Mouse (Mus musculus) MEL (cell line): ENCODE results near the gene Gm45208. TPM values are rescaled to one million over a fixed set of nuclear protein-coding genes. Genes with fewer than 3 reads are reported as not detected.

Experiments used
- DNase-seq: peaks from one replicate; pipeline ENCODE4 v3.0.0; 2011; ENCODE audit warnings: low read depth, low spot score
- H3K27ac ChIP-seq: 2 replicates; pipeline ENCODE4 v1.5.1; 2012; ENCODE audit warnings: low read depth, mild to moderate bottlenecking, control low read depth, low read length, moderate library complexity; ENCODE audit not compliant: control insufficient read depth
- H3K27me3 ChIP-seq, 2 experiments: fragments of 150-350 bp in 1 of 2; sonication (generic) in 1 of 2; 2 replicates each; pipeline ENCODE4 v1.6.1; 2012; ENCODE audit warnings: low read length in 2 of 2, mild to moderate bottlenecking in 2 of 2, improper control_type of control experiment in 1 of 2, moderate library complexity in 1 of 2; ENCODE audit not compliant: insufficient read depth in 2 of 2, control insufficient read depth in 1 of 2
- H3K36me3 ChIP-seq, 2 experiments: 2 replicates each; pipeline ENCODE4 v1.6.1; 2012 to 2014; ENCODE audit warnings: low read length in 2 of 2, improper control_type of control experiment in 1 of 2, inconsistent platforms in 1 of 2, mild to moderate bottlenecking in 1 of 2; ENCODE audit not compliant: insufficient read depth in 2 of 2, control insufficient read depth in 1 of 2
- H3K4me1 ChIP-seq, 2 experiments: fragments of 150-350 bp in 1 of 2; sonication (generic) in 1 of 2; 2 replicates each; pipeline ENCODE4 v1.6.1; 2012; ENCODE audit warnings: low read length in 2 of 2, improper control_type of control experiment in 1 of 2, mild to moderate bottlenecking in 1 of 2; ENCODE audit not compliant: insufficient read depth in 2 of 2, control insufficient read depth in 1 of 2
- H3K4me3 ChIP-seq, 2 experiments: fragments of 150-350 bp in 1 of 2; sonication (generic) in 1 of 2; 2 replicates each; pipeline ENCODE4 v1.5.1; 2012; ENCODE audit warnings: low read depth in 2 of 2, low read length in 2 of 2, mild to moderate bottlenecking in 2 of 2, moderate library complexity in 2 of 2, control low read depth in 1 of 2, improper control_type of control experiment in 1 of 2; ENCODE audit not compliant: control insufficient read depth in 1 of 2, insufficient read depth in 1 of 2
- H3K79me2 ChIP-seq: 2 replicates; pipeline ENCODE4 v1.6.1; 2012; ENCODE audit warnings: mild to moderate bottlenecking, low read length, moderate library complexity; ENCODE audit not compliant: control insufficient read depth, poor library complexity, insufficient read depth
- H3K9ac ChIP-seq: 2 replicates; pipeline ENCODE4 v1.6.1; 2012; ENCODE audit warnings: low read depth, mild to moderate bottlenecking, control low read depth, low read length, moderate library complexity; ENCODE audit not compliant: control insufficient read depth, poor library complexity, severe bottlenecking
- H3K9me3 ChIP-seq: fragments of 150-350 bp; sonication (generic); replicated peaks from 2 replicates; pipeline ENCODE4 v1.6.1; 2012; ENCODE audit warnings: mild to moderate bottlenecking, low read length, improper control_type of control experiment, moderate library complexity; ENCODE audit not compliant: insufficient read depth
- CHD1 ChIP-seq: IDR thresholded peaks from 2 replicates; pipeline ENCODE4 v1.6.1; 2012; ENCODE audit warnings: low read depth, mild to moderate bottlenecking, inconsistent platforms, low read length, improper control_type of control experiment
- CHD2 ChIP-seq: IDR thresholded peaks from 2 replicates; pipeline ENCODE4 v1.6.1; 2011; ENCODE audit warnings: low read length, improper control_type of control experiment
- CTCF ChIP-seq, 3 experiments: IDR thresholded peaks in 2 of 3; conservative IDR thresholded peaks in 1 of 3; 2 replicates each; pipeline ENCODE4 v1.5.1; 2011 to 2012; ENCODE audit warnings: low read length in 3 of 3, low read depth in 2 of 3, mild to moderate bottlenecking in 2 of 3, improper control_type of control experiment in 1 of 3, inconsistent platforms in 1 of 3, mixed read lengths in 1 of 3, moderate library complexity in 1 of 3; ENCODE audit not compliant: control insufficient read depth in 1 of 3, insufficient read depth in 1 of 3, poor library complexity in 1 of 3, severe bottlenecking in 1 of 3
- E2F4 ChIP-seq: IDR thresholded peaks from 2 replicates; pipeline ENCODE4 v1.6.1; 2011; ENCODE audit warnings: low read depth, low read length, improper control_type of control experiment, borderline replicate concordance
- EP300 ChIP-seq, 2 experiments: IDR thresholded peaks; 2 replicates each; pipeline ENCODE4 v1.6.1; 2011; ENCODE audit warnings: improper control_type of control experiment in 2 of 2, low read length in 2 of 2, low read depth in 1 of 2, mild to moderate bottlenecking in 1 of 2
- ETS1 ChIP-seq: IDR thresholded peaks from 2 replicates; pipeline ENCODE4 v1.6.1; 2012; ENCODE audit warnings: low read depth, mild to moderate bottlenecking, inconsistent platforms, low read length, improper control_type of control experiment, moderate library complexity
- GATA1 ChIP-seq: IDR thresholded peaks from 2 replicates; pipeline ENCODE4 v1.6.1; 2011; ENCODE audit warnings: low read depth, low read length, improper control_type of control experiment
- HCFC1 ChIP-seq: IDR thresholded peaks from 2 replicates; pipeline ENCODE4 v1.6.1; 2012; ENCODE audit warnings: low read depth, mild to moderate bottlenecking, inconsistent platforms, low read length, improper control_type of control experiment, moderate library complexity
- JUND ChIP-seq: IDR thresholded peaks from 2 replicates; pipeline ENCODE4 v1.6.1; 2011; ENCODE audit warnings: low read depth, mild to moderate bottlenecking, improper control_type of control experiment, low read length
- KAT2A ChIP-seq: conservative IDR thresholded peaks from 2 replicates; pipeline ENCODE4 v1.6.1; 2012; ENCODE audit warnings: low read depth, low read length, improper control_type of control experiment, inconsistent platforms
- MAFK ChIP-seq: IDR thresholded peaks from 2 replicates; pipeline ENCODE4 v1.6.1; 2011; ENCODE audit warnings: low read depth, mild to moderate bottlenecking, low read length, improper control_type of control experiment, borderline replicate concordance
- MEF2A ChIP-seq: IDR thresholded peaks from 2 replicates; pipeline ENCODE4 v1.6.1; 2014; ENCODE audit warnings: low read depth, mild to moderate bottlenecking, inconsistent platforms, low read length, improper control_type of control experiment; ENCODE audit not compliant: poor library complexity, insufficient replicate concordance, severe bottlenecking; ENCODE audit errors: extremely low read depth
- MXI1 ChIP-seq: IDR thresholded peaks from 2 replicates; pipeline ENCODE4 v1.6.1; 2011; ENCODE audit warnings: mild to moderate bottlenecking, low read depth, low read length, improper control_type of control experiment
- MYB ChIP-seq: IDR thresholded peaks from 2 replicates; pipeline ENCODE4 v1.6.1; 2011; ENCODE audit warnings: mild to moderate bottlenecking, low read depth, low read length, improper control_type of control experiment
- MYC ChIP-seq: IDR thresholded peaks from 2 replicates; pipeline ENCODE4 v1.6.1; 2011; ENCODE audit warnings: low read depth, mild to moderate bottlenecking, low read length, improper control_type of control experiment, moderate library complexity
- NELFE ChIP-seq: IDR thresholded peaks from 2 replicates; pipeline ENCODE4 v1.6.1; 2011; ENCODE audit warnings: low read depth, low read length, improper control_type of control experiment
- NRF1 ChIP-seq: IDR thresholded peaks from 2 replicates; pipeline ENCODE4 v1.6.1; 2014; ENCODE audit warnings: low read depth, mild to moderate bottlenecking, inconsistent platforms, low read length, improper control_type of control experiment, moderate library complexity; ENCODE audit not compliant: poor library complexity, insufficient read depth, severe bottlenecking
- POLR2A ChIP-seq, 2 experiments: IDR thresholded peaks; 2 replicates each; pipeline ENCODE4 v1.6.1; 2011 to 2012; ENCODE audit warnings: low read length in 2 of 2, mild to moderate bottlenecking in 2 of 2, control low read depth in 1 of 2, improper control_type of control experiment in 1 of 2, low read depth in 1 of 2, moderate library complexity in 1 of 2; ENCODE audit not compliant: control insufficient read depth in 1 of 2, insufficient read depth in 1 of 2, poor library complexity in 1 of 2
- POLR2AphosphoS2 ChIP-seq: IDR thresholded peaks from 2 replicates; pipeline ENCODE4 v1.6.1; 2011; ENCODE audit warnings: low read length, improper control_type of control experiment
- POLR2AphosphoS5 ChIP-seq: IDR thresholded peaks from 2 replicates; pipeline ENCODE4 v1.6.1; 2012; ENCODE audit warnings: low read depth, borderline replicate concordance, mild to moderate bottlenecking, inconsistent platforms, low read length, moderate library complexity, mixed read lengths
- RAD21 ChIP-seq: IDR thresholded peaks from 2 replicates; pipeline ENCODE4 v1.6.1; 2011; ENCODE audit warnings: mild to moderate bottlenecking, low read depth, low read length, improper control_type of control experiment
- RCOR1 ChIP-seq: IDR thresholded peaks from 2 replicates; pipeline ENCODE4 v1.6.1; 2012; ENCODE audit warnings: low read depth, mild to moderate bottlenecking, inconsistent platforms, low read length, improper control_type of control experiment
- SIN3A ChIP-seq: IDR thresholded peaks from 2 replicates; pipeline ENCODE4 v1.6.1; 2012; ENCODE audit warnings: low read length, improper control_type of control experiment, inconsistent platforms
- SMC3 ChIP-seq: IDR thresholded peaks from 2 replicates; pipeline ENCODE4 v1.6.1; 2011; ENCODE audit warnings: low read depth, low read length, improper control_type of control experiment
- TAL1 ChIP-seq: IDR thresholded peaks from 2 replicates; pipeline ENCODE4 v1.6.1; 2012; ENCODE audit warnings: mild to moderate bottlenecking, inconsistent platforms, low read length, moderate library complexity, mixed read lengths
- TBP ChIP-seq: IDR thresholded peaks from 2 replicates; pipeline ENCODE4 v1.8.0; 2011; ENCODE audit warnings: low read depth, low read length, improper control_type of control experiment
- TCF12 ChIP-seq: IDR thresholded peaks from 2 replicates; pipeline ENCODE4 v1.6.1; 2014; ENCODE audit warnings: low read depth, mild to moderate bottlenecking, inconsistent platforms, low read length, improper control_type of control experiment, moderate library complexity
- UBTF ChIP-seq: IDR thresholded peaks from 2 replicates; pipeline ENCODE4 v1.6.1; 2012; ENCODE audit warnings: low read depth, mild to moderate bottlenecking, inconsistent platforms, low read length, improper control_type of control experiment, moderate library complexity, borderline replicate concordance; ENCODE audit not compliant: insufficient read depth
- USF1 ChIP-seq: IDR thresholded peaks from 2 replicates; pipeline ENCODE4 v1.6.1; 2014; ENCODE audit warnings: low read depth, mild to moderate bottlenecking, inconsistent platforms, low read length, improper control_type of control experiment, moderate library complexity
- ZC3H11A ChIP-seq: IDR thresholded peaks from 2 replicates; pipeline ENCODE4 v1.6.1; 2012; ENCODE audit warnings: low read depth, mild to moderate bottlenecking, inconsistent platforms, low read length, improper control_type of control experiment
- ZKSCAN1 ChIP-seq: IDR thresholded peaks from 2 replicates; pipeline ENCODE4 v1.6.1; 2012; ENCODE audit warnings: low read depth, mild to moderate bottlenecking, inconsistent platforms, low read length, improper control_type of control experiment, moderate library complexity
- ZMIZ1 ChIP-seq: IDR thresholded peaks from 2 replicates; pipeline ENCODE4 v1.6.1; 2012; ENCODE audit warnings: low read depth, mild to moderate bottlenecking, inconsistent platforms, low read length, improper control_type of control experiment, moderate library complexity
- ZNF384 ChIP-seq: IDR thresholded peaks from 2 replicates; pipeline ENCODE4 v1.6.1; 2012; ENCODE audit warnings: low read depth, mild to moderate bottlenecking, inconsistent platforms, low read length, improper control_type of control experiment
- polyA plus RNA-seq, 2 experiments: library from polyadenylated mRNA; stranded (reverse) in 1 of 2; unstranded in 1 of 2; fragments of >175 nt in 1 of 2; fragments of >200 nt in 1 of 2; gene quantifications; 2 replicates each; pipeline versions ENCODE4 v1.2.1 to v1.2.4; 2012; ENCODE audit warnings: low replicate concordance in 2 of 2, low read depth in 1 of 2; ENCODE audit not compliant: insufficient read length in 2 of 2, insufficient read depth in 1 of 2, missing spikeins in 1 of 2
- total RNA-seq: library from RNA; depleted of rRNA; stranded (reverse); fragments of 300-350 nt; gene quantifications from 2 replicates; pipeline ENCODE4 v1.2.3, GENCODE M21; 2012

Gene Gm45208
- total and polyA plus RNA-seq, 3 experiments: 11.0 TPM; not detected in 2

DNA sequence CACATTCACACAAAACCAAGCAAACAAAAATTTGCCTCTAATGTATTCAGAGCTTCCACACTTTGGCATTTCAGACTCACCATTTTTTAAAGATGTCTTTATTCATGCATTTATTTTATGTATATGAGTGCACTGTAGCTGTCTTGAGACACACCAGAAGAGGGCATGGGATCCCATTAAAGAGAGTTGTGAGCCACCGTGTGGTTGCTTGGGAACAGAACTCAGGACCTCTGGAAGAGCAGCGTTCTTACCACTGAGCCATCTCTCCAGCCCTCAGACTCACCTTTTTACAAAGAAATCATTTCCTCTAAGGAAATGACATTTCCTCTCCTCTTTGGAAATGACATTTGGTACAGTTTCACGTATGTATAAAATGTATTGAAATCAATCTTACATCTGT lies 43.1 kb upstream of the Gm45208 start:
- H3K4me3 ChIP-seq: peak overlapping the region; percentile 54 to 67; a peak in 3 of 4 replicates
- H3K9me3 ChIP-seq: no peaks in the 10 kb centered on the region
- H3K27ac ChIP-seq: no peak overlapping the region
- TF ChIP-seq CHD2 (no peak), SMC3 (peak; percentile 37), MYC (no peak), ETS1 (no peak), ZKSCAN1 (no peak), MXI1 (peak; percentile 17; the same call in 1 of the 2 replicates), NELFE (no peak), POLR2AphosphoS2 (no peak), POLR2A (IDR thresholded peaks at IDR 0.05; ENCODE audit: control insufficient read depth in 1 of 2, insufficient read depth in 1 of 2, low read depth in 1 of 2, low read length in 2 of 2, poor library complexity in 1 of 2) (no peak), CTCF (IDR thresholded peaks at IDR 0.05 in 2 of 3, conservative IDR thresholded peaks at IDR 0.05 in 1 of 3; ENCODE audit: control insufficient read depth in 1 of 3, insufficient read depth in 1 of 3, low read depth in 2 of 3, low read length in 3 of 3, poor library complexity in 1 of 3, severe bottlenecking in 1 of 3) (peak in 1 of 3 experiments; percentile 47; a peak in 2 of 6 replicates), TAL1 (no peak), USF1 (no peak), GATA1 (no peak), ZNF384 (no peak), POLR2AphosphoS5 (no peak), HCFC1 (no peak), ZC3H11A (no peak), KAT2A (no peak), SIN3A (no peak), JUND (no peak), RCOR1 (no peak), E2F4 (no peak), MEF2A (no peak), MAFK (no peak), EP300 (IDR thresholded peaks at IDR 0.05; ENCODE audit: low read depth in 1 of 2, low read length in 2 of 2) (no peak), TCF12 (no peak), ZMIZ1 (no peak), UBTF (no peak), NRF1 (no peak), CHD1 (0 out of 2 replicates have a peak, but pooled peaks have one; percentile 55), RAD21 (peak; percentile 15), TBP (no peak), MYB (no peak)
- peaks cover 0 to 6% of the 10 kb centered on the region in 2 experiments; a peak in 1 of 4 replicates for H3K4me1 ChIP-seq
- H3K9ac ChIP-seq: no peak overlapping the region
- peaks cover 1% of the 10 kb centered on the region; the same call in 1 of the 2 replicates for H3K79me2 ChIP-seq
- H3K27me3 ChIP-seq: peaks cover 0 to 4% of the 10 kb centered on the region in 2 experiments
- peak; percentile 54 for DNase-seq
- peaks cover 0 to 3% of the 10 kb centered on the region in 2 experiments; a peak in 1 of 4 replicates for H3K36me3 ChIP-seq
